9 mouse cellular contexts compared by ENCODE assay signal in the genomic region with DNA sequence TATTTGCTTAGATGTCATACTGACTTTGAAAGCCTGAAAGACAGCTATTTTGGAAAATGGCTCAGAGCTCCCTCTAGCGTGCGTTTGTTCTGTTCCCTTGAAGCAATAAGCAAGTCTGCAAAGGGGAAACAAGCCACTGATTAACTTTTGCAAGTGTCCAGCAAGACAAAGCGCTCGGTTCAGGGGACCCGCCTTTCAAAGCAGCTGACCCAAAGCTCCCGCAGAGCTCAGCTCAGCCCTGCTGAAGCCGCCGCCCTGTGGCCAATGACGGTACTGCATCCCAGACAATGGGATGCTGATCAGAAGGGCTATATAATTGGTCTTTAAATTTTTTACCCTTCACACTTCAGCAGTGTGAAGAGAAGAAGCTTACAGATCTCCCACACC. TPM values are rescaled to one million over a fixed set of nuclear protein-coding genes. Genes with fewer than 3 reads are reported as not detected.
DNase-seq lines count a peak whose midpoint lies in the region; TF ChIP-seq lines count a peak whose summit lies in the region.
"Had no signal": no experiment of that assay in that cellular context is flagged by ENCODE, and none has a peak within 500 bp of the region (broad histone marks: within the 10 kb centered on the region; RNA-seq: fewer than 3 reads in every experiment).

No protein-coding gene starts in this region.

- no peak for TF ChIP-seq POLR2A in ES-Bruce4 (IDR thresholded peaks at IDR 0.05; ENCODE audit: insufficient read depth, low read length)
- TF ChIP-seq POLR2A in brain, embryonic 14.5 days (IDR thresholded peaks at IDR 0.05; ENCODE audit: borderline replicate concordance, extremely low read depth, insufficient read depth, insufficient read length, poor library complexity, severe bottlenecking) = no peak
- TF ChIP-seq POLR2A in lung, adult 2 months (IDR thresholded peaks at IDR 0.05; ENCODE audit: borderline replicate concordance, extremely low read depth, low read depth, low read length) = no peak

- TF ChIP-seq CTCF in ES-Bruce4 (IDR thresholded peaks at IDR 0.05; ENCODE audit: low read depth, low read length) = peak; percentile 79
- peak; percentile 81 for TF ChIP-seq CTCF in brain, embryonic 14.5 days (IDR thresholded peaks at IDR 0.05; ENCODE audit: borderline replicate concordance, extremely low read depth, insufficient read depth, insufficient read length)
- peak; percentile 85 for TF ChIP-seq CTCF in lung, adult 2 months (IDR thresholded peaks at IDR 0.05; ENCODE audit: insufficient read depth, low read length)

- DNase-seq in brain, embryonic 14.5 days (ENCODE audit: low read depth) = peak; percentile 92
- DNase-seq in fibroblast of lung, adult 2 months (ENCODE audit: low read depth) = peak; percentile 73
- peak; percentile 91 to 95 for DNase-seq in heart, postnatal 10 days
- peak; percentile 97 for DNase-seq in kidney, postnatal 4 days
- peak; percentile 87 for DNase-seq in lung, adult 2 months
- peak; percentile 89 for DNase-seq in ovary, postnatal 14 days (ENCODE audit: low spot score)
- peak; percentile 36 to 55 for DNase-seq in thymus, postnatal 36 days

- intact Hi-C loops in heart, postnatal 10 days (cut with DNase I) = loop anchor here (1.0 to 5.0 kb wide), 2 partner anchors 54 to 123 kb away; no protein-coding TSS in a partner anchor

- H3K9me3 ChIP-seq in ES-Bruce4 (replicated peaks; ENCODE audit: control insufficient read depth, insufficient read depth, low read length, poor library complexity, severe bottlenecking) = no peaks in the 10 kb centered on the region

- H3K27me3 ChIP-seq in ES-Bruce4 (ENCODE audit: control insufficient read depth, insufficient read depth, low read length, poor library complexity, severe bottlenecking) = no peaks in the 10 kb centered on the region

- H3K36me3 ChIP-seq in ES-Bruce4 (ENCODE audit: control insufficient read depth, insufficient read depth, low read length, poor library complexity, severe bottlenecking) = no peaks in the 10 kb centered on the region

- H3K27ac ChIP-seq in ES-Bruce4 (ENCODE audit: insufficient read depth, low read length) = no peak overlapping the region

- TF ChIP-seq EP300 in ES-Bruce4 (IDR thresholded peaks at IDR 0.05; ENCODE audit: insufficient read depth, low read depth, low read length) = no peak

- peaks cover 1% of the 10 kb centered on the region for H3K4me1 ChIP-seq in ES-Bruce4 (ENCODE audit: control insufficient read depth, insufficient read depth, low read length)
- no peaks in the 10 kb centered on the region for H3K4me1 ChIP-seq in lung, adult 2 months (ENCODE audit: control insufficient read depth, insufficient read depth, low read length)

- H3K9ac ChIP-seq in ES-Bruce4 (ENCODE audit: low read depth, poor library complexity, severe bottlenecking) = no peak overlapping the region

- WGBS in lung, adult 2 months = 0% methylated on average over 9 of the region's 9 CpGs

- no peak overlapping the region for H3K4me3 ChIP-seq in ES-Bruce4 (ENCODE audit: low read depth, low read length)
- H3K4me3 ChIP-seq in lung, adult 2 months (replicated peaks; ENCODE audit: extremely low read depth, low read depth, low read length) = no peak overlapping the region

RNA-seq across cellular contexts. Expression of a gene that starts 1.2 kb away (rescaled TPM):
- polyA plus RNA-seq in ES-Bruce4 (2011; ENCODE audit: insufficient read depth, insufficient read length, low read depth, missing spikeins) = not detected in 2 replicates
- polyA plus RNA-seq in brain, embryonic 14.5 days (2012; rRNA removed) = 0.11 and 0.15 TPM in 2 replicates
- 10 to 100 TPM; 64.4 to 75.9 TPM for total RNA-seq in heart, postnatal 10 days (2021)
- polyA plus RNA-seq in lung, adult 2 months (2012; rRNA removed) = 7.8 and 12.0 TPM in 2 replicates

RNA-seq across cellular contexts. Expression of a gene that starts 11.9 kb away (rescaled TPM):
- 3.8 and 6.3 TPM in 2 replicates for polyA plus RNA-seq in ES-Bruce4 (2011; ENCODE audit: insufficient read depth, insufficient read length, low read depth, missing spikeins)
- polyA plus RNA-seq in brain, embryonic 14.5 days (2012; rRNA removed) = 50.9 and 55.3 TPM in 2 replicates
- total RNA-seq in heart, postnatal 10 days (2021) = 1 to 10 TPM; 5.5 to 7.4 TPM
- 2.4 and 4.0 TPM in 2 replicates for polyA plus RNA-seq in lung, adult 2 months (2012; rRNA removed)

RNA-seq across cellular contexts. Expression of a gene that starts 48.2 kb away (rescaled TPM):
- polyA plus RNA-seq in ES-Bruce4 (2011; ENCODE audit: insufficient read depth, insufficient read length, low read depth, missing spikeins) = 3.4 and 3.6 TPM in 2 replicates
- polyA plus RNA-seq in brain, embryonic 14.5 days (2012; rRNA removed) = 49.9 and 51.5 TPM in 2 replicates
- 1 to 10 TPM; 4.0 to 4.1 TPM for total RNA-seq in heart, postnatal 10 days (2021)
- polyA plus RNA-seq in lung, adult 2 months (2012; rRNA removed) = 12.8 and 14.4 TPM in 2 replicates

RNA-seq across cellular contexts. Expression of a gene that starts 53.3 kb away (rescaled TPM):
- 11.9 and 13.3 TPM in 2 replicates for polyA plus RNA-seq in ES-Bruce4 (2011; ENCODE audit: insufficient read depth, insufficient read length, low read depth, missing spikeins)
- 9.7 and 15.4 TPM in 2 replicates for polyA plus RNA-seq in brain, embryonic 14.5 days (2012; rRNA removed)
- 100 to 1,000 TPM; 145 to 170 TPM for total RNA-seq in heart, postnatal 10 days (2021)
- 176 and 296 TPM in 2 replicates for polyA plus RNA-seq in lung, adult 2 months (2012; rRNA removed)

RNA-seq across cellular contexts. Expression of a gene that starts 56.1 kb away (rescaled TPM):
- not detected in 2 replicates for polyA plus RNA-seq in ES-Bruce4 (2011; ENCODE audit: insufficient read depth, insufficient read length, low read depth, missing spikeins)
- polyA plus RNA-seq in brain, embryonic 14.5 days (2012; rRNA removed) = not detected in 2 replicates
- not detected for total RNA-seq in heart, postnatal 10 days (2021)
- not detected in 2 replicates for polyA plus RNA-seq in lung, adult 2 months (2012; rRNA removed)
- total RNA-seq: left cerebral cortex, adult 8-10 months had no signal

Comparison
In these comparisons a context has a peak if more than half of its experiments do, and no peak if none do; other contexts are left out.
1. DNase-seq: peak in every context shown above with its lines; median percentile 97 in kidney, postnatal 4 days; 93 in heart, postnatal 10 days; 92 in brain, embryonic 14.5 days; 89 in ovary, postnatal 14 days; 87 in lung, adult 2 months; 73 in fibroblast of lung, adult 2 months; 46 in thymus, postnatal 36 days.